Mouse (Mus musculus): ENCODE data around the gene Kat6b. TPM values are rescaled to one million over a fixed set of nuclear protein-coding genes. Genes with fewer than 3 reads are reported as not detected.
"Not testable (repeated sequence)": the region's sequence is repeated elsewhere in the genome, so short reads cannot be mapped to it uniquely, and the experiment has no call there.

The Kat6b gene
- total RNA-seq, 2 experiments from 2014 or later = 17.6 to 22.7 TPM

- no peak for DNase-seq
Observed at GRCm38 (mm10) chr14:21480191-21480590, 1.0 kb upstream of the Kat6b start.

GRCm38 (mm10) chr14:21484199-21484598 is 3.0 kb downstream of the Kat6b start:
- intact Hi-C loops (cut with DNase I) = no loop called here
- DNase-seq = no peak

More at GRCm38 (mm10) chr14:21480191-21480590, 1.0 kb upstream of the Kat6b start:
- intact Hi-C loops (cut with DNase I) = no loop called here

GRCm38 (mm10) chr14:21484693-21485092 is 3.5 kb downstream of the Kat6b start:
- no peak for DNase-seq
- intact Hi-C loops (cut with DNase I) = no loop called here

GRCm38 (mm10) chr14:21485961-21486520 is 4.8 kb downstream of the Kat6b start:
- intact Hi-C loops (cut with DNase I) = no loop called here
- DNase-seq = no peak

GRCm38 (mm10) chr14:21487135-21487534 is 5.9 kb downstream of the Kat6b start:
- DNase-seq; intact Hi-C loops (cut with DNase I): not testable (repeated sequence)

GRCm38 (mm10) chr14:21488426-21489115 is 7.3 kb downstream of the Kat6b start:
- DNase-seq; intact Hi-C loops (cut with DNase I): not testable (repeated sequence)

GRCm38 (mm10) chr14:21489116-21489485 is 7.9 kb downstream of the Kat6b start:
- no peak for DNase-seq
- intact Hi-C loops (cut with DNase I) = no loop called here

GRCm38 (mm10) chr14:21490141-21490540 is 8.9 kb downstream of the Kat6b start:
- no peak for DNase-seq
- intact Hi-C loops (cut with DNase I) = loop anchor here (10.0 kb wide), 1 partner anchor 95 kb away; no protein-coding TSS in a partner anchor

GRCm38 (mm10) chr14:21498361-21498996 is 17.2 kb downstream of the Kat6b start:
- intact Hi-C loops (cut with DNase I) = loop anchor here (10.0 kb wide), 1 partner anchor 86 kb away; no protein-coding TSS in a partner anchor
- DNase-seq = no peak

- intact Hi-C loops (cut with DNase I) = loop anchor here (10.0 kb wide), 1 partner anchor 86 kb away; no protein-coding TSS in a partner anchor
- peak; percentile 8 to 39 for DNase-seq
Observed at GRCm38 (mm10) chr14:21499011-21499581, 17.9 kb downstream of the Kat6b start.

GRCm38 (mm10) chr14:21499631-21500153 is 18.5 kb downstream of the Kat6b start:
- intact Hi-C loops (cut with DNase I) = loop anchor here (10.0 kb wide), 2 partner anchors 85 to 245 kb away; no protein-coding TSS in a partner anchor
- peak; percentile 47 to 77 for DNase-seq

- intact Hi-C loops (cut with DNase I) = loop anchor here (10.0 kb wide), 1 partner anchor 244 kb away; no protein-coding TSS in a partner anchor
- DNase-seq = peak; percentile 99 to 100
Observed at GRCm38 (mm10) chr14:21500154-21501047, 19.2 kb downstream of the Kat6b start.

- peak in 1 of 2 experiments; percentile 85 for DNase-seq
- intact Hi-C loops (cut with DNase I) = loop anchor here (10.0 kb wide), 1 partner anchor 244 kb away; no protein-coding TSS in a partner anchor
Observed at GRCm38 (mm10) chr14:21501048-21501657, 19.9 kb downstream of the Kat6b start.

- intact Hi-C loops (cut with DNase I) = loop anchor here (5.0 to 10.0 kb wide), 2 partner anchors 102 to 240 kb away; no protein-coding TSS in a partner anchor
- DNase-seq = no peak
Observed at GRCm38 (mm10) chr14:21505036-21505435, 23.8 kb downstream of the Kat6b start.

- DNase-seq = no peak
- intact Hi-C loops (cut with DNase I) = loop anchor here (5.0 to 10.0 kb wide), 2 partner anchors 100 to 238 kb away; no protein-coding TSS in a partner anchor
Observed at GRCm38 (mm10) chr14:21507046-21507445, 25.8 kb downstream of the Kat6b start.

- intact Hi-C loops (cut with DNase I) = loop anchor here (5.0 to 10.0 kb wide), 2 partner anchors 98 to 235 kb away; no protein-coding TSS in a partner anchor
Observed at GRCm38 (mm10) chr14:21509111-21509905, 28.1 kb downstream of the Kat6b start.

GRCm38 (mm10) chr14:21511438-21511837 is 30.2 kb downstream of the Kat6b start:
- intact Hi-C loops (cut with DNase I) = no loop called here
- no peak for DNase-seq

More at GRCm38 (mm10) chr14:21509111-21509905, 28.1 kb downstream of the Kat6b start:
- DNase-seq = no peak

GRCm38 (mm10) chr14:21515505-21515904 is 34.3 kb downstream of the Kat6b start:
- DNase-seq = no peak
- intact Hi-C loops (cut with DNase I) = no loop called here
